Mouse (Mus musculus) heart, adult 2 months (tissue): Measurements from ENCODE around the gene Scamp1. TPM values are rescaled to one million over a fixed set of nuclear protein-coding genes. Genes with fewer than 3 reads are reported as not detected.
A peak's percentile ranks its signal among the peaks of the same experiment; 100 is the strongest.

Experiments
- DNase-seq, 2 experiments: peaks; one replicate each; pipeline ENCODE4 v3.0.0; 2021
- H3K27ac ChIP-seq: fragments of 200-600 bp; 2 replicates; pipeline ENCODE4 v1.8.1; 2022
- H3K27me3 ChIP-seq: fragments of 200-500 bp; 2 replicates; pipeline ENCODE4 v1.6.1; 2012; ENCODE audit warnings: mild to moderate bottlenecking, low read length, inconsistent platforms, mixed read lengths; ENCODE audit not compliant: control insufficient read depth, insufficient read depth
- H3K36me3 ChIP-seq: fragments of 200-500 bp; 2 replicates; pipeline ENCODE4 v1.6.1; 2012; ENCODE audit warnings: low read length, inconsistent platforms; ENCODE audit not compliant: control insufficient read depth, insufficient read depth
- H3K4me1 ChIP-seq: fragments of 200-500 bp; 2 replicates; pipeline ENCODE4 v1.6.1; 2011; ENCODE audit warnings: low read length; ENCODE audit not compliant: control insufficient read depth, insufficient read depth
- H3K4me3 ChIP-seq: fragments of 200-600 bp; 2 replicates; pipeline ENCODE4 v1.8.1; 2022
- H3K79me2 ChIP-seq: fragments of 200-500 bp; replicated peaks from 2 replicates; pipeline ENCODE4 v1.6.1; 2012; ENCODE audit warnings: mild to moderate bottlenecking, inconsistent platforms, low read length, moderate library complexity, mixed read lengths; ENCODE audit not compliant: control insufficient read depth, insufficient read depth
- H3K9ac ChIP-seq: fragments of 200-500 bp; 2 replicates; pipeline ENCODE4 v1.6.1; 2012; ENCODE audit warnings: low read depth, mild to moderate bottlenecking, control low read depth, inconsistent platforms, low read length, mixed read lengths
- CTCF ChIP-seq: fragments of 200-600 bp; IDR thresholded peaks from 2 replicates; pipeline ENCODE4 v1.8.1; 2022; ENCODE audit warnings: antibody characterized with exemption, mild to moderate bottlenecking, moderate library complexity
- EP300 ChIP-seq: fragments of 200-500 bp; IDR thresholded peaks from 2 replicates; pipeline ENCODE4 v1.6.1; 2011; ENCODE audit warnings: low read depth, low read length, control low read depth; ENCODE audit not compliant: insufficient read depth
- POLR2A ChIP-seq: fragments of 200-500 bp; IDR thresholded peaks from 2 replicates; pipeline ENCODE4 v1.6.1; 2011; ENCODE audit warnings: mild to moderate bottlenecking, low read depth, low read length, control low read depth; ENCODE audit not compliant: insufficient read depth
- WGBS: fragments of 180-500 bp; shearing (Covaris S2); methylation state at CpG from one replicate; pipeline ENCODE4 v1.1.7; 2018; 5-methylcytosine and 5-hydroxymethylcytosine counted together
- intact Hi-C: fragments of 180-260 bp; cut with DNase I; formaldehyde crosslinking; loops from one replicate; pipeline ENCODE4 v1.15.1; 2025
- polyA plus RNA-seq: library from polyadenylated mRNA; depleted of rRNA; stranded (reverse); fragments of >200 nt; gene quantifications from 2 replicates; pipeline ENCODE4 v1.2.3, GENCODE M21; 2012
- total RNA-seq, 2 experiments: library from RNA; stranded (reverse); gene quantifications; 2 replicates each; pipeline ENCODE4 v1.2.3; 2021

Scamp1 gene
- total and polyA plus RNA-seq, 3 experiments: 12.5 to 33.3 (median 32.3) TPM

- Histone ChIP-seq H3K9ac (no peak overlapping the region), H3K4me1 (no peaks in the 10 kb centered on the region; the same call in 1 of the 2 replicates), H3K27me3 (no peaks in the 10 kb centered on the region), H3K4me3 (no peak overlapping the region), H3K36me3 (no peaks in the 10 kb centered on the region), H3K27ac (no peak overlapping the region), H3K79me2 (peaks cover 4% of the 10 kb centered on the region)
- TF ChIP-seq EP300: no peak
- no peak for TF ChIP-seq POLR2A
- no peak for TF ChIP-seq CTCF
- no peak for DNase-seq
- intact Hi-C loops: no loop called here
- WGBS: 68% methylated on average over 4 of the region's 4 CpGs
Measured at GRCm38 (mm10) chr13:94239488-94239887, 46.2 kb downstream of the Scamp1 start.

- no peak for TF ChIP-seq CTCF
- TF ChIP-seq EP300: no peak
- TF ChIP-seq POLR2A: no peak
- no peaks in the 10 kb centered on the region for H3K27me3 ChIP-seq
- 85% methylated on average over 14 of the region's 14 CpGs for WGBS
- H3K36me3 ChIP-seq: no peaks in the 10 kb centered on the region
- intact Hi-C loops: no loop called here
- no peaks in the 10 kb centered on the region; the same call in 1 of the 2 replicates for H3K79me2 ChIP-seq
- H3K27ac ChIP-seq: no peak overlapping the region
- DNase-seq: no peak
- H3K4me3 ChIP-seq: no peak overlapping the region
- H3K9ac ChIP-seq: no peak overlapping the region
- no peaks in the 10 kb centered on the region for H3K4me1 ChIP-seq
Measured at GRCm38 (mm10) chr13:94231871-94232270, 53.8 kb downstream of the Scamp1 start.

GRCm38 (mm10) chr13:94224717-94225705, 60.6 kb downstream of the Scamp1 start:
- no peak overlapping the region for H3K9ac ChIP-seq
- WGBS: 97% methylated on average over 38 of the region's 38 CpGs
- H3K27ac ChIP-seq: no peak overlapping the region
- DNase-seq: no peak
- no peaks in the 10 kb centered on the region for H3K4me1 ChIP-seq
- no peaks in the 10 kb centered on the region for H3K27me3 ChIP-seq
- intact Hi-C loops: no loop called here
- no peaks in the 10 kb centered on the region for H3K36me3 ChIP-seq
- H3K4me3 ChIP-seq: no peak overlapping the region
- no peaks in the 10 kb centered on the region for H3K79me2 ChIP-seq
- TF ChIP-seq CTCF (no peak), EP300 (no peak), POLR2A (no peak)

- Histone ChIP-seq H3K36me3 (no peaks in the 10 kb centered on the region), H3K9ac (no peak overlapping the region), H3K4me3 (no peak overlapping the region), H3K79me2 (no peaks in the 10 kb centered on the region), H3K27me3 (no peaks in the 10 kb centered on the region), H3K27ac (no peak overlapping the region), H3K4me1 (no peaks in the 10 kb centered on the region)
- no peak for DNase-seq
- intact Hi-C loops: no loop called here
- WGBS: 72% methylated on average over 14 of the region's 14 CpGs
- TF ChIP-seq EP300 (no peak), POLR2A (no peak), CTCF (no peak)
Measured at GRCm38 (mm10) chr13:94223609-94224008, 62.0 kb downstream of the Scamp1 start.

- Histone ChIP-seq H3K9ac (no peak overlapping the region), H3K27me3 (no peaks in the 10 kb centered on the region), H3K36me3 (no peaks in the 10 kb centered on the region), H3K27ac (no peak overlapping the region), H3K79me2 (no peaks in the 10 kb centered on the region; the same call in 1 of the 2 replicates), H3K4me1 (no peaks in the 10 kb centered on the region), H3K4me3 (no peak overlapping the region)
- TF ChIP-seq CTCF (peak; percentile 56), EP300 (no peak), POLR2A (no peak)
- WGBS: 85% methylated on average over 2 of the region's 2 CpGs
- DNase-seq: no peak
- intact Hi-C loops: no loop called here
Measured at GRCm38 (mm10) chr13:94212716-94213115, 72.9 kb downstream of the Scamp1 start.

- no peak overlapping the region for H3K27ac ChIP-seq
- no peaks in the 10 kb centered on the region for H3K4me1 ChIP-seq
- no peak for DNase-seq
- H3K27me3 ChIP-seq: no peaks in the 10 kb centered on the region
- intact Hi-C loops: no loop called here
- TF ChIP-seq EP300: no peak
- TF ChIP-seq CTCF: no peak
- TF ChIP-seq POLR2A: no peak
- H3K36me3 ChIP-seq: no peaks in the 10 kb centered on the region
- H3K4me3 ChIP-seq: no peak overlapping the region
- no peak overlapping the region for H3K9ac ChIP-seq
- H3K79me2 ChIP-seq: no peaks in the 10 kb centered on the region; the same call in 1 of the 2 replicates
- 100% methylated on average over 2 of the region's 2 CpGs for WGBS
Measured at GRCm38 (mm10) chr13:94212179-94212578, 73.5 kb downstream of the Scamp1 start.
